Mouse (Mus musculus): ENCODE measurements around the gene Gm47841.
A peak's percentile ranks its signal among the peaks of the same experiment; 100 is the strongest.

GRCm38 (mm10) chr15:101039651-101040050 lies 7.5 kb downstream of the Gm47841 start:
- TF ChIP-seq CTCF (IDR thresholded peaks at IDR 0.05; ENCODE audit: low read depth, low read length) = peak; percentile 48
- TF ChIP-seq POLR2A (IDR thresholded peaks at IDR 0.05; ENCODE audit: extremely low read depth, insufficient read depth, low read length) = no peak
